In genomic region chr10:95700422-95700821, GRCm38 (mm10) we compare ENCODE assay signal across 28 mouse cellular contexts. TPM values are rescaled to one million over a fixed set of nuclear protein-coding genes. Genes with fewer than 3 reads are reported as not detected.
DNase-seq lines count a peak whose midpoint lies in the region; ATAC-seq and TF ChIP-seq lines count a peak whose summit lies in the region.
"Had no signal": no experiment of that assay in that cellular context is flagged by ENCODE, and none has a peak within 500 bp of the region (broad histone marks: within the 10 kb centered on the region; RNA-seq: fewer than 3 reads in every experiment).

No protein-coding gene starts in this region.

- H3K27ac ChIP-seq in stomach, postnatal 0 days (replicated peaks), result 0 out of 2 replicates have a peak overlapping the region, but pooled peaks have one; percentile 20
- H3K27ac ChIP-seq in midbrain, embryonic 10.5 days (replicated peaks), result no peak overlapping the region
- H3K27ac ChIP-seq: embryonic facial prominence, embryonic 12.5 days; embryonic facial prominence, embryonic 15.5 days; heart, embryonic 13.5 days; hindbrain, embryonic 14.5 days; hindbrain, postnatal 0 days had no signal

- H3ac ChIP-seq in C2C12 (ENCODE audit: control insufficient read depth, insufficient read length, low read depth), result no peak overlapping the region

- H3K9ac ChIP-seq in stomach, postnatal 0 days (ENCODE audit: low read length), result no peak overlapping the region
- H3K9ac ChIP-seq: embryonic facial prominence, embryonic 12.5 days; embryonic facial prominence, embryonic 15.5 days; forebrain, postnatal 0 days; heart, embryonic 13.5 days; hindbrain, embryonic 14.5 days had no signal

- no peaks in the 10 kb centered on the region for H3K36me3 ChIP-seq in C2C12 (ENCODE audit: control insufficient read depth, insufficient read depth)
- H3K36me3 ChIP-seq in stomach, postnatal 0 days (ENCODE audit: control insufficient read depth, insufficient read depth, low read length), result no peaks in the 10 kb centered on the region
- H3K36me3 ChIP-seq in midbrain, embryonic 10.5 days, result no peaks in the 10 kb centered on the region
- H3K36me3 ChIP-seq: embryonic facial prominence, embryonic 12.5 days; embryonic facial prominence, embryonic 15.5 days; G1E; heart, embryonic 13.5 days had no signal

- no peak for ATAC-seq in stomach, postnatal 0 days (ENCODE audit: low FRiP score, low TSS enrichment)
- ATAC-seq: forebrain, embryonic 14.5 days; forebrain, postnatal 0 days; hindbrain, postnatal 0 days; inflammation-experienced regulatory T-cells, adult 6 months; intestine, embryonic 16.5 days had no signal

- H3K4me2 ChIP-seq in stomach, postnatal 0 days (replicated peaks; ENCODE audit: low read depth), result no peak overlapping the region
- H3K4me2 ChIP-seq: embryonic facial prominence, embryonic 12.5 days; embryonic facial prominence, embryonic 15.5 days; heart, embryonic 13.5 days; hindbrain, embryonic 14.5 days had no signal

- no peaks in the 10 kb centered on the region for H3K27me3 ChIP-seq in C2C12 (ENCODE audit: control insufficient read depth, insufficient read depth, insufficient read length)
- no peaks in the 10 kb centered on the region for H3K27me3 ChIP-seq in stomach, postnatal 0 days (ENCODE audit: control insufficient read depth, insufficient read depth, low read length)
- H3K27me3 ChIP-seq in midbrain, embryonic 10.5 days (ENCODE audit: low read depth, poor library complexity, severe bottlenecking), result no peaks in the 10 kb centered on the region
- H3K27me3 ChIP-seq: embryonic facial prominence, embryonic 12.5 days; embryonic facial prominence, embryonic 15.5 days; heart, embryonic 13.5 days had no signal

- no peak for TF ChIP-seq CTCF in C2C12 (IDR thresholded peaks at IDR 0.05; ENCODE audit: control insufficient read depth, insufficient read depth, insufficient read length)
- no peak for TF ChIP-seq CTCF in stomach, postnatal 0 days (IDR thresholded peaks at IDR 0.05; ENCODE audit: low read depth)

- H3K79me2 ChIP-seq in C2C12 (ENCODE audit: control insufficient read depth, insufficient read depth), result no peaks in the 10 kb centered on the region

- H3K79me3 ChIP-seq in C2C12 (ENCODE audit: low read depth), result no peaks in the 10 kb centered on the region

- no peak for TF ChIP-seq EP300 in stomach, postnatal 0 days (optimal IDR thresholded peaks at IDR 0.05)

- DNase-seq in ES-CJ7 (ENCODE audit: low read depth, low spot score), result peak; percentile 56
- peak; percentile 81 for DNase-seq in R1 (ENCODE audit: low read depth, low spot score)
- DNase-seq in stomach, postnatal 0 days (ENCODE audit: low spot score), result no peak
- DNase-seq in neural tube, embryonic 10.5 days (ENCODE audit: extremely low spot score, low spot score), result no peak
- DNase-seq in midbrain, embryonic 10.5 days (ENCODE audit: low spot score), result no peak
- DNase-seq: adrenal gland, adult 2 months; adrenal gland, postnatal 14 days; cerebellum, adult 11-12 months; cerebellum, adult 8-10 months; cerebellum, postnatal 25 days; forebrain, postnatal 0 days; gastrocnemius, postnatal 14 days; heart, adult 18-20 months; heart, postnatal 14 days; heart, postnatal 4 days; kidney, adult 18-20 months had no signal

- WGBS in stomach, postnatal 0 days, result 60% methylated on average over 4 of the region's 4 CpGs
- 58% methylated on average over 4 of the region's 4 CpGs for WGBS in midbrain, embryonic 10.5 days

- H3K4me1 ChIP-seq in stomach, postnatal 0 days (replicated peaks; ENCODE audit: control insufficient read depth, insufficient read depth), result no peaks in the 10 kb centered on the region
- H3K4me1 ChIP-seq in midbrain, embryonic 10.5 days, result peaks cover 14% of the 10 kb centered on the region
- H3K4me1 ChIP-seq: embryonic facial prominence, embryonic 12.5 days; embryonic facial prominence, embryonic 15.5 days had no signal

- no peak overlapping the region for H3K4me3 ChIP-seq in C2C12 (ENCODE audit: insufficient read depth, poor library complexity, severe bottlenecking)
- H3K4me3 ChIP-seq in stomach, postnatal 0 days (ENCODE audit: low read depth, low read length), result no peak overlapping the region
- H3K4me3 ChIP-seq in midbrain, embryonic 10.5 days, result no peak overlapping the region
- H3K4me3 ChIP-seq: embryonic facial prominence, embryonic 12.5 days; embryonic facial prominence, embryonic 15.5 days; heart, embryonic 13.5 days had no signal

- H3K9me3 ChIP-seq in stomach, postnatal 0 days (ENCODE audit: control insufficient read depth, low read length), result no peaks in the 10 kb centered on the region
- no peaks in the 10 kb centered on the region for H3K9me3 ChIP-seq in midbrain, embryonic 10.5 days (replicated peaks)
- H3K9me3 ChIP-seq: embryonic facial prominence, embryonic 12.5 days; embryonic facial prominence, embryonic 15.5 days; G1E; heart, embryonic 13.5 days had no signal

TF ChIP-seq in C2C12, 6 proteins besides CTCF, POLR2A, EP300 and RAD21:
- TF ChIP-seq MAX (IDR thresholded peaks at IDR 0.05), result no peak
- peak; percentile 36 for TF ChIP-seq FOSL1 (IDR thresholded peaks at IDR 0.05; ENCODE audit: insufficient read depth, low read length, poor library complexity, severe bottlenecking)
TF ChIP-seq in C2C12: peak in this region for 1.

RNA-seq across cellular contexts. Expression of gene Anapc15-ps, which starts 27.2 kb away (rescaled TPM):
- polyA plus RNA-seq in C2C12 (2012; fragmentation: generic; extraction: Trizol), result 0.16 TPM
- not detected in 2 replicates for polyA plus RNA-seq in stomach, postnatal 0 days (2015; fragmentation: Nextera tagmentation; extraction: Ambion mirVana)
- polyA plus RNA-seq in midbrain, embryonic 10.5 days (2016; fragmentation: Nextera tagmentation; extraction: Ambion mirVana), result not detected in 2 replicates
- polyA plus RNA-seq: adrenal gland, adult 2 months; embryonic facial prominence, embryonic 12.5 days; embryonic facial prominence, embryonic 15.5 days; forebrain, embryonic 11.5 days; forebrain, embryonic 14.5 days; forebrain, postnatal 0 days; G1E; heart, embryonic 13.5 days; hindbrain, embryonic 11.5 days; hindbrain, embryonic 14.5 days; hindbrain, postnatal 0 days; inflammation-experienced regulatory T-cells, adult 6 months; intestine, embryonic 16.5 days had no signal

Comparison
In these comparisons a context has a peak if more than half of its experiments do, and no peak if none do; other contexts are left out.
1. DNase-seq: peak in ES-CJ7 (single experiment) and R1 (single experiment); none in stomach, postnatal 0 days (single experiment), neural tube, embryonic 10.5 days (single experiment) and midbrain, embryonic 10.5 days (single experiment).